Mouse (Mus musculus) liver, adult 2 months (tissue): ENCODE results near the gene Cerk.

Experiments used
- CTCF ChIP-seq: fragments of 200-500 bp; IDR thresholded peaks from 2 replicates; pipeline ENCODE4 v1.5.1; 2011; ENCODE audit warnings: low read depth, low read length, control low read depth
- POLR2A ChIP-seq: fragments of 200-500 bp; IDR thresholded peaks from 2 replicates; pipeline ENCODE4 v1.6.1; 2011; ENCODE audit warnings: low read length, control low read depth; ENCODE audit not compliant: insufficient read depth; ENCODE audit errors: extremely low read depth

- no peak for TF ChIP-seq POLR2A
- TF ChIP-seq CTCF, result no peak
Measured at GRCm38 (mm10) chr15:86184071-86184470, 1.9 kb downstream of the Cerk start.
